Mouse (Mus musculus): ENCODE data around the gene Itm2c.

- TF ChIP-seq CTCF (IDR thresholded peaks at IDR 0.05; ENCODE audit: extremely low read depth, insufficient read depth, insufficient read length, insufficient replicate concordance) (no peak), POLR2A (IDR thresholded peaks at IDR 0.05; ENCODE audit: low read depth, low read length) (no peak)
These were observed 61.1 kb downstream of the Itm2c start for GRCm38 (mm10) chr1:85955150-85955549.

All from spleen, adult 2 months (tissue).